Mouse (Mus musculus) Patski (cell line): ENCODE measurements around the gene Cacna2d2. TPM values are rescaled to one million over a fixed set of nuclear protein-coding genes. Genes with fewer than 3 reads are reported as not detected.

ENCODE experiments used
- ATAC-seq: fragments of 100-300 bp; one replicate; pipeline ENCODE4 v1.8.0; 2021
- CTCF ChIA-PET: fragments of 350-600 bp; sonication (Branson Sonifier 250); formaldehyde crosslinking; loops from one replicate; lab custom pipeline; 2022; ENCODE audit warnings: inconsistent platforms; lab: Charles Lee
- POLR2A ChIA-PET: fragments of 350-600 bp; sonication (Branson Sonifier 250); formaldehyde crosslinking; loops from one replicate; lab custom pipeline; 2022; ENCODE audit warnings: antibody characterized with exemption, inconsistent platforms; lab: Charles Lee
- DNase-seq: peaks from one replicate; pipeline ENCODE4 v3.0.0-alpha.2; 2011; ENCODE audit warnings: low read depth, low spot score
- H3K27me3 ChIP-seq: fragments of 371-371 bp; one replicate; pipeline ENCODE4 v1.5.1; 2021
- CTCF ChIP-seq: fragments of 100-300 bp; IDR thresholded peaks from one replicate; pipeline ENCODE4 v1.5.1; 2021
- in situ Hi-C: fragments of 300-500 bp; cut with MboI; formaldehyde crosslinking; loops from 3 replicates; pipeline ENCODE4 v1.11.1; 2018; ENCODE audit warnings: low pct_unique_long_range_greater_than_20kb, mixed read lengths
- polyA plus RNA-seq: library from polyadenylated mRNA; unstranded; gene quantifications from one replicate; pipeline ENCODE4 v1.2.3, GENCODE M21; 2021

Gene Cacna2d2
- polyA plus RNA-seq, 1 experiment from 2014 or later, result 0.01 TPM

DNA sequence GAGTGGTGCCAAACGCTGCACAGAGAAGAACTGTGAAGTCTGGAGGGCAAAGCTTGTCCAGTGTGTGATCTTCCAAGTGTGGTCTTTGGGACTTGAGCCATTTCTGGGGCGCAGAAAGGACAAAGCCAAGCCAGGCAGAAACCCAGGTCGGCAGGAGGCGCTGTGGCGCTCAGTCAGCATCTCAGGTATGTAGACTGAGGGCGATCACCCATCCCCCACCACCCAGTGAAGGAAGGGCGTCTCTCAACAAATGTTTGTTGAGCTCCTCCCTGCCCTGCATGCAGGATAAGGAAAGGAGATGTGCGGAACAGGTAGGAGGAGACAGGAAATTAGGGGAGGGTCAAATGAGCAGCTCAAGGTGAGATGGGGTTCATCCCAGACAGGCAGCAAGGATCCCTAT, 24.8 kb upstream of the Cacna2d2 start:
- in situ Hi-C loops, result no loop called here
- CTCF ChIA-PET, result no interaction called here
- POLR2A ChIA-PET, result no interaction called here
- ATAC-seq (no peak), DNase-seq (no peak)
- H3K27me3 ChIP-seq, result peaks cover 49% of the 10 kb centered on the region
- TF ChIP-seq CTCF, result no peak

- no peak for ATAC-seq
- peaks cover 58% of the 10 kb centered on the region for H3K27me3 ChIP-seq
- CTCF ChIA-PET, result interaction anchor here (0.7 kb wide), 1 partner anchor 86 kb away, joined by 3 read pairs; the partner anchor contains the start of gene Mapkapk3
- POLR2A ChIA-PET, result no interaction called here
- in situ Hi-C loops, result no loop called here
- no peak for TF ChIP-seq CTCF
- no peak for DNase-seq
Observed at GRCm38 (mm10) chr9:107375451-107375850, 24.0 kb upstream of the Cacna2d2 start.

DNA sequence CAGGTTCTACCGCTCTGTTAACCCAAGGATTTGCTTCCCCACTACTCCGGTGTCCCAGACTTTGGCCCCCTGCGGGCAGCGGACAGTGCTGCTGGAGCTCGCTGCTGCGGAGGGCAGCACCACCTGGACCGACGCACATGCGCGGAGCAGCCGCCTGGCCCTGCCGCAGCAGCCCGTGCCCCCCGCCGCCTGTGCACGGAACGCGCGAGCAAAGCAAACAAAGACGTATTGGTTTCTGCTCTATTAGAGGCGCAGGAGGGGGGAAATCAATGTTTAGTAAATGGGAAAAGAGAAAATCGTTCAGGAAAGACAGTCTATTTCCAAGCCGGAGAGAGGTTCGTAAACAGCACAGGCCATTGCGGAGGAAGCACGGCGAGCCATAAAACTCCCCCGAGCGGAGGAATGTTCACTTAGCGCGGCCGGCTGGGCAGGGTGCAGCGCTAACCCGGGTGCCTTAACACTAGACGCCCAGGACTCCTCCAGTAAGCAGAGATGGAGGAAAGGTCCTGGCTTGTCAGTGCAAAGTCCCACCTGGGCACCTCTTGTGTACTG, 21.4 kb upstream of the Cacna2d2 start:
- ChIA-PET CTCF (no interaction called here), POLR2A (no interaction called here)
- in situ Hi-C loops, result no loop called here
- DNase-seq (no peak), ATAC-seq (no peak)
- H3K27me3 ChIP-seq, result peaks cover 64% of the 10 kb centered on the region
- TF ChIP-seq CTCF, result no peak

DNA sequence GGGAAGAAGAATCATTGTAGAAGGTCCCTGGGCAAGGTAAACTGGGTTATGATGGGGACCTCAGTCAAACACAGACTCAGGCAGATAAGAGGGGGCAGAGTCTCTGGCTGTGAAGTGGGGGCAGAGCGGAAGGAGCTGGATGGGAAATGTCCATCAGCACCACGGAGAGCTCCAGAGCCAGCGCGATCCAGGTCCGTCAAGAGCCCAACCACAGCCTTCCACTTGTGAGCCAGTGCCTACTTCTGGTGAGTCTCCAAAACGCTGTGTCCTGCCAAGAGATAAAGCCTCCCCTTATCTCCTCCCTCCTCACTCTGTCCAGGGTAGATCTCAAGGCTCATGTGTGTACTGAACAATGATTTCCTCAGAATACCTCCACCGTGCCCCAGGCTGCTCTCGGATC, 17.7 kb upstream of the Cacna2d2 start:
- in situ Hi-C loops, result no loop called here
- CTCF ChIA-PET, result no interaction called here
- no peak for DNase-seq
- ATAC-seq, result no peak
- H3K27me3 ChIP-seq, result peaks cover 48% of the 10 kb centered on the region
- no peak for TF ChIP-seq CTCF
- POLR2A ChIA-PET, result no interaction called here

- ATAC-seq (peak; percentile 44), DNase-seq (peak; percentile 35)
- no peak for TF ChIP-seq CTCF
- H3K27me3 ChIP-seq, result peaks cover 33% of the 10 kb centered on the region
- POLR2A ChIA-PET, result no interaction called here
- in situ Hi-C loops, result no loop called here
- CTCF ChIA-PET, result interaction anchor here (1.2 kb wide), 1 partner anchor 25 kb away, joined by 3 read pairs; no protein-coding TSS in a partner anchor
Observed at GRCm38 (mm10) chr9:107384396-107384795, 15.0 kb upstream of the Cacna2d2 start.

- in situ Hi-C loops, result no loop called here
- POLR2A ChIA-PET, result no interaction called here
- peaks cover 21% of the 10 kb centered on the region for H3K27me3 ChIP-seq
Observed at GRCm38 (mm10) chr9:107386722-107387121, 12.7 kb upstream of the Cacna2d2 start.

DNA sequence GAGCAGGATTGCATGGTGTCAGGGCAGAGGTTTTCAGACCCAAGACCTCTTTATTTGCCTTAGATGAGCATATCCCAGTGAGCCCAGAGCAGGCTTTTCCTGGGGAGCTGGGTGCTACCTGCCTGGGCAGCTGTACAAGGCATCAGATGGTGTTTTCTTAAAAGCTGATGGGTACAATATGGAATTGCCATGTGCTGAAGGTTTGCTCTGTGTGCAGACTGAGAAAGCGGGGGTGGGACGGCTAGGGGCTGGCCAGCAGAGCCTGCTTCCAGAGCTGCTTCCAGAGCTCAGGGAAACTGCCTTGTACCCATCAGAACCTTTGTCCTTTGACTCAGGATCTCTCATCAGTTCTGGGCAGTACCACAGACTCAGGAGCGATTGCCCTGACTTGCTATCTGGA, 11.7 kb upstream of the Cacna2d2 start:
- POLR2A ChIA-PET, result no interaction called here
- CTCF ChIA-PET, result no interaction called here
- H3K27me3 ChIP-seq, result peaks cover 18% of the 10 kb centered on the region
- ATAC-seq (no peak), DNase-seq (no peak)
- in situ Hi-C loops, result no loop called here
- no peak for TF ChIP-seq CTCF

More at GRCm38 (mm10) chr9:107386722-107387121, 12.7 kb upstream of the Cacna2d2 start:
- CTCF ChIA-PET, result no interaction called here
- no peak for ATAC-seq
- DNase-seq, result no peak
- no peak for TF ChIP-seq CTCF

DNA sequence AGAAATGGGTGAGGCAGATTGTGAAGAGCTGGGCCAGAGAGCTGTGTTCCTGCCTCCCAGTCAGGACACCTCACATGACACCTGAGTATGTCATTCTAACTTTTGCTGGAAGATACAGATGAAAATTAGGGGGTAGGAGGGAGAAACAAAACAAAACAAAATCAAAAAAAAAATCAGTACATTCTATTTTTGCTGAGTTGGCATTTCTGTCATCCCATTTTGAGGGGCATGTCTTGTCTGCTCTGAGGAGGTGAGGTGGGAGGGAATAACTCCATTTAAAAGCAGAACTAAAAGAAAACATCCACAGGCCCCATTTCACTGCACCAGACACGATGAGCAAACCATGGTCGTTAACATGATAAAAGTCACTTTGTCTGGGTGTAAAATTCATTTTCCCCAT, 11.1 kb upstream of the Cacna2d2 start:
- POLR2A ChIA-PET, result no interaction called here
- H3K27me3 ChIP-seq, result peaks cover 18% of the 10 kb centered on the region

GRCm38 (mm10) chr9:107396397-107396796, 3.0 kb upstream of the Cacna2d2 start:
- ChIA-PET POLR2A (no interaction called here), CTCF (no interaction called here)
- no peak for TF ChIP-seq CTCF
- peaks cover 43% of the 10 kb centered on the region for H3K27me3 ChIP-seq
- ATAC-seq, result no peak
- in situ Hi-C loops, result no loop called here
- DNase-seq, result no peak

More for the DNA sequence above, 11.1 kb upstream of the Cacna2d2 start:
- CTCF ChIA-PET, result no interaction called here
- in situ Hi-C loops, result no loop called here
- DNase-seq, result no peak
- ATAC-seq, result no peak
- no peak for TF ChIP-seq CTCF

- DNase-seq (no peak), ATAC-seq (no peak)
- in situ Hi-C loops, result no loop called here
- TF ChIP-seq CTCF, result no peak
- ChIA-PET CTCF (no interaction called here), POLR2A (no interaction called here)
- H3K27me3 ChIP-seq, result peaks cover 49% of the 10 kb centered on the region
Observed at GRCm38 (mm10) chr9:107398968-107399367, 444 bp upstream of the Cacna2d2 start.

DNA sequence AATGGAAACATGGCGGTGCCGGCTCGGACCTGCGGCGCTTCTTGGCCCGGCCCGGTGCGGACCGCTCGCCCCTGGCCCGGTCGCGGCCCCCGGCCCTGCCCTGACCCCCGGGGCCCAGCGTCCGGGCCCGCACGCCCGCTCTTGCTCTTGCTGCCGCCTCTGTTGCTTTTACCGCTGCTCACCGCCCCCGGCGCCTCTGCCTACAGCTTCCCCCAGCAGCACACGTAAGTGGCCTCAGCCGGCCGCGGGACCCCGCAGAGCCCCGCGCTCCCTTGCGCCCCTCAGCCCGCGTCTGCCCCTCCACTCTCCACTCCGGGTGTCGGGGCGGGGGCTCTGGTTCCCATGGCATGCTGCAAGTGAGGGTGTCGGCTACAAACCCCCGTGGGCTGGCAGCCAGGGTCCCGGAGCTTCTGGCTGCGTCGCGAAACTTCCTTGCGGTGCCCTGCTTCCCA, 674 bp downstream of the Cacna2d2 start:
- no peak for ATAC-seq
- DNase-seq, result no peak
- CTCF ChIA-PET, result no interaction called here

More for the DNA sequence above, 674 bp downstream of the Cacna2d2 start:
- POLR2A ChIA-PET, result no interaction called here
- in situ Hi-C loops, result no loop called here
- no peak for TF ChIP-seq CTCF
- H3K27me3 ChIP-seq, result peaks cover 44% of the 10 kb centered on the region
